Mouse (Mus musculus): ENCODE results near the gene Fzr1.

- TF ChIP-seq POLR2A (IDR thresholded peaks at IDR 0.05; ENCODE audit: borderline replicate concordance, low read depth, low read length) (no peak), CTCF (IDR thresholded peaks at IDR 0.05; ENCODE audit: low read depth, low read length) (no peak)
These were observed 42.0 kb upstream of the Fzr1 start for GRCm38 (mm10) chr10:81420191-81420767.

Data from bone marrow macrophage, adult 2 months (primary cell).